Mouse (Mus musculus) cortical plate, adult 2 months (tissue): ENCODE measurements around the gene Gm10073. TPM values are rescaled to one million over a fixed set of nuclear protein-coding genes. Genes with fewer than 3 reads are reported as not detected.
A peak's percentile ranks its signal among the peaks of the same experiment; 100 is the strongest.
"Not testable (repeated sequence)": the region's sequence is repeated elsewhere in the genome, so short reads cannot be mapped to it uniquely, and the experiment has no call there.

Source experiments
- H3K27ac ChIP-seq: fragments of 200-500 bp; 2 replicates; pipeline ENCODE4 v1.5.1; 2012; ENCODE audit warnings: low read length, control low read depth, inconsistent platforms; ENCODE audit not compliant: insufficient read depth
- H3K4me1 ChIP-seq: fragments of 200-500 bp; 2 replicates; pipeline ENCODE4 v1.6.1; 2011; ENCODE audit warnings: low read length; ENCODE audit not compliant: control insufficient read depth, insufficient read depth
- H3K4me3 ChIP-seq: fragments of 200-500 bp; 2 replicates; pipeline ENCODE4 v1.5.1; 2011; ENCODE audit warnings: mild to moderate bottlenecking, low read length, control low read depth; ENCODE audit not compliant: insufficient read depth
- CTCF ChIP-seq: fragments of 200-500 bp; IDR thresholded peaks from 2 replicates; pipeline ENCODE4 v1.5.1; 2011; ENCODE audit warnings: mild to moderate bottlenecking, control low read depth, low read length; ENCODE audit not compliant: insufficient read depth; ENCODE audit errors: extremely low read depth
- POLR2A ChIP-seq: fragments of 200-500 bp; IDR thresholded peaks from 2 replicates; pipeline ENCODE4 v1.6.1; 2011; ENCODE audit warnings: mild to moderate bottlenecking, low read length, control low read depth; ENCODE audit not compliant: insufficient read depth; ENCODE audit errors: extremely low read depth
- polyA plus RNA-seq: library from polyadenylated mRNA; depleted of rRNA; stranded (reverse); fragments of >200 nt; gene quantifications from 2 replicates; pipeline ENCODE4 v1.2.3, GENCODE M21; 2012

Gm10073 gene
- polyA plus RNA-seq, 1 experiment = 124 TPM

DNA sequence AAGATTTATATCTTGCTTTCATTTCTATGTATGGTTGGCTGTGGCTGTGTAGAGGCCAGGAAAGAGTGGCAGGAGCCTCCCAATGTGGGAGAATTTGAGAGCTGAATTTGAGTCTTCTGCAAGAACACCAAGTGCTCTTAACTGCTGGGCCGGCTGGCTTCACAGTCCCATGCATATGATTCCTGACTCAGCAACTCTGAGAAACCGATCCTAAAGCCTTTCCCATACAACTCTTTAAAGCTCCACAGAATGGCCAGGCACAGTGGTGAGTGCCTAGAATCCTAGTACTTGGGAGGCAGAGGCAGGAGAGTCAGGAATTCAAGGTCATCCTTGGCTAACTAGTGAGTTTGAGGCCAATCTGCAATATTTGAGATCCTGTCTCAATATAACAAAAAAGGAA, 6.2 kb upstream of the Gm10073 start:
- Histone ChIP-seq H3K4me3 (no peak overlapping the region), H3K4me1 (no peaks in the 10 kb centered on the region), H3K27ac (no peak overlapping the region)
- TF ChIP-seq POLR2A (no peak), CTCF (no peak)

DNA sequence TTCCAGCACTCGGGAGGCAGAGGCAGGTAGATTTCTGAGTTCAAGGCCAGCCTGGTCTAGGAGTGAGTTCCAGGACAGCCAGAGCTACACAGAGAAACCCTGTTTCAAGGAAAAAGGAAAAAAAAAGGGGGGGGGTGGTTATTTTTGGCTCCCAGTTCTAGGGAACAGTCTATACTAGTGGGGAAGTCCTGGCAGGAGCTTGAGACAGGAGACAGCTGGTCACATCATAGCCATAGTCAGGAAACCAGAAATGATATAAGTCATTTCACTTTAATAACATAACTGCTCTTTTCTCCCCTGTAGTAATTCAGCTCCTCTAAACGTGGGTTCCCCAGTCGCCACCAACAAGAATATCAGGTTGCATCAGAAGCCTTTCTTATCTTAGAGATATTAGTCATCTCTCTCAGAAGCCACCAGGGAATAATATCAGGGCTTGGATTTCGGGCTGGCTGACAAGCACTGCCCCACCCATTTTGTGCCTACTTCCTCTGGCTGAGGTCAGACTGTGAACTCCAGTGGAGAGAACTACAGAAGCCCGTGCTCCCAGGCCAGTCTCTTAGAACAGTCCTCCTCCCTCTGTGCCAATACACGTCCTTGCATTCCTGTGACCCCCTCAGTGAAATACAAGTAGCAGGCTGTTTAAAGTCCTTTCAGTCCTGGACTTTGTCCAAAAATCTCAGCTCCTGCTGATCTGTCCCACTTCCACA, 3.7 kb upstream of the Gm10073 start:
- Histone ChIP-seq H3K4me3 (no peak overlapping the region), H3K4me1 (no peaks in the 10 kb centered on the region), H3K27ac (no peak overlapping the region)
- no peak for TF ChIP-seq CTCF
- TF ChIP-seq POLR2A = no peak

GRCm38 (mm10) chr8:106574283-106574682, 1.0 kb upstream of the Gm10073 start:
- TF ChIP-seq POLR2A (no peak), CTCF (no peak)
- Histone ChIP-seq H3K4me1 (no peaks in the 10 kb centered on the region), H3K4me3 (no peak overlapping the region), H3K27ac (no peak overlapping the region)

DNA sequence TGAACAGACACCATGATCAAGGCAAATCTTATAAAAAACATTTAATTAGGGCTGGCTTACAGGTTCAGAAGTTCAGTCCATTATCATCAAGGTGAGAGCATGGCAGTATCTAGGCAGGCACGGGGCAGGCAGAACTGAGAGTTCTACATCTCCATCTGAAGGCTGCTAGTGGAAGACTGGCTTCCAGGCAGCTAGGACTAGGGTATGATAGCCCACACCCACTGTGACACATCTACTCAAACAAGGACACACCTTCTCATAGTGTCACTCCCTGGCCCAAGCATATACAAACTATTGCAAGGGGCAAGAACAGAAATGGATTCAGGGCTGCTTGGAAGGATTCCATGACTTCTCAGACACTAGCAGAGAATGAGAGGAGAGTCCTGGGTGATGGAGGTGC, 1.1 kb downstream of the Gm10073 start:
- not testable (repeated sequence) for H3K4me1 ChIP-seq, H3K4me3 ChIP-seq, H3K27ac ChIP-seq

GRCm38 (mm10) chr8:106571551-106572172, 1.6 kb downstream of the Gm10073 start:
- TF ChIP-seq CTCF = no peak
- no peak for TF ChIP-seq POLR2A
- Histone ChIP-seq H3K27ac (no peak overlapping the region), H3K4me3 (no peak overlapping the region), H3K4me1 (no peaks in the 10 kb centered on the region)

DNA sequence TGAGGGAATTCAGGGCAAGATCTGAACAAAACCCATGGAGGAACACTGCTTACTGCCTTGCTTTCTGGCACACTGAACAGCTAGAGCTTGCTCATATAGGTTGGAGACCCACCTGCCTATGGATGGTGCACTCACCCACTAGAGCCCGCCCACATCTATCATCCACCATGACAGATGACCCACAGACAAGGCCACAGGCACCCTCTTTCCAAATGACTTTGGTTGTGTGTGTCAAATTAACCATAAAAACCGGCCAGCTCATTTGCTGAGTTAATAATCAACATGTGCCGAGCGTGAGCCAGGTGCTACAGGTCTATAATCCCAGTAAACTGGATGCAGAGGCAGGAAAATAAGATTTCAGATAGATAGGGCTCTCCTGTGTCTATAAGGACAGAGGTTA, 2.9 kb downstream of the Gm10073 start:
- TF ChIP-seq POLR2A (no peak), CTCF (no peak)
- Histone ChIP-seq H3K27ac (no peak overlapping the region), H3K4me3 (no peak overlapping the region), H3K4me1 (no peaks in the 10 kb centered on the region)

DNA sequence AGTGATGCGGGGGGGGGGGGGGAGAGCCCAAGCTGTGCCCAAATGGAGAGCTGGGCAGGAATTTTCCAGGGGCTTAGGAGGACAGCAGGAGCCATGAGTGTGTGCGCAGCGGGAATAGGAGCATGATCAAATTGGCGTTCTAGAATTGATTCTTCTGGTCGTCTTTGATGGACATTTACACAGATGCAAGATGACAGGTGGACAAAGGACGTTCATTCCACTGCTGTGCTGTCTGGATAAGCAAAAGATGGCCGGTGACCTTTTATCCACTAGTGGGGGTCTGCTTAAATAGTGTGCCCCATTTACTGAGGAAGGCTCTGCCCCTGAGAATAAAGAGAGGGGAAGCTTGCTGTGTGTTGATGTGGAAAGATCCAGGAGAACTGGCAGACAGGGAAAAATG, 4.3 kb downstream of the Gm10073 start:
- TF ChIP-seq CTCF = no peak
- no peak for TF ChIP-seq POLR2A
- H3K4me1 ChIP-seq = no peaks in the 10 kb centered on the region
- no peak overlapping the region for H3K27ac ChIP-seq

GRCm38 (mm10) chr8:106563691-106564182, 9.5 kb downstream of the Gm10073 start:
- TF ChIP-seq POLR2A = no peak
- no peak for TF ChIP-seq CTCF
- H3K4me3 ChIP-seq = no peak overlapping the region
- no peaks in the 10 kb centered on the region for H3K4me1 ChIP-seq
- H3K27ac ChIP-seq = no peak overlapping the region

More for the DNA sequence above, 4.3 kb downstream of the Gm10073 start:
- no peak overlapping the region for H3K4me3 ChIP-seq

DNA sequence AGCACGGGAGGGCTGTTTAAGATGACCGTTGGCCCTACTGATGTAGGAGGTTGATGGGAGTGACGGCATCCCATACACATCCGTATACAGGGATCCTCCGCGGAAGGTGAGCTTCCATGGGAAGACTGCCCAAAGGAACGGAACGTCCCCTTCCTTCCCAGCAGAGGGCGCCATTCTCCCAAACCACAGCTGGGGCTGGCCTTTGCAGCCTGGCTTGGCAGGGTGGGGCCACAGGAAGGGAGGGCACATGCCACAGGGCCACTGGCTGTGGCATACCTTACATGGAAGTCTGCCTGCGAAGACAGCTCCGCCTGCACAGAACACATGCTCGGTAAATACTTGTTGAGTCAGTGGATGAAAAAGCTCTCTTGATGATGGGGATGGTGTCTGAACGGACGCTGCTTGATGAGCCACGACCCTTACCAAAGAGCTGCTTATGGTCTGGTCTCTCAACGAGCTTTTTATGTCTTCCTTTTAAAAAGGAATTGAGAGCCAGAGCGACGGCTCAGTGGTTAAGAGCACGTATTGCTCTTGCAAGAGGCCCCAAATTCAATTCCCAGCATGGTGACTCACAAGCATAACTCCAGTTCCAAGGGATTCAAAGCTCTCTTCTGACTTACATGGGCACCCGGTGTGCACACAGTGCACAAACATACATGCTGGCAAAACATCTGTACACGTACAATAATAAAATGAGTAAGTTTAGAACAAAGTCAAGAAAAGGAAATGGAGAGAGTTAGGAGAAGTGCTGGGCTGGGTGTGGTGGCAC, 12.0 kb downstream of the Gm10073 start:
- Histone ChIP-seq H3K4me3 (no peak overlapping the region), H3K4me1 (no peaks in the 10 kb centered on the region), H3K27ac (no peak overlapping the region)
- no peak for TF ChIP-seq POLR2A
- TF ChIP-seq CTCF = peak; percentile 56; the same call in 1 of the 2 replicates
